Mouse (Mus musculus): ENCODE measurements around the gene Zfyve19.

DNA sequence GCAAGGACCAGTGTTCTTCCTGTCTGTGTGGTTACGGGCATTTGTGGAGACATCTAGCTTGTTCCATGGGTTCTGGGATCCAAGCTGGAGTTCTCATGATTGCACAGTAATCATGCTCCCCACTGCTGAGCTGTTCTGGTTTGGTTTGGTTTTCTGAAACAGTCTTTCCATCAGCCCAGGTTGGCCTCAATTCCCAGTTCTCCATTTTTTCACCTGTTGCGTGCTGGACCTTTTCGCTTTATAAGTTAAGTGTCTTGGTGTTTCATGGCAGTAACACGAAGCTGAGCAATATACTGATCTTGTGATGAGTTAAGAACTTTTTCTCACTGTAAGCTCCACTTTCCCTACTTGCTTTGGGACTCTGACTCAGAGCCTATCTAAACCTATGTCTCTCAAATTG lies 44.4 kb upstream of the Zfyve19 start:
- TF ChIP-seq MAX (IDR thresholded peaks at IDR 0.05), result no peak
- no peak for TF ChIP-seq FOSL1 (IDR thresholded peaks at IDR 0.05; ENCODE audit: insufficient read depth, low read length, poor library complexity, severe bottlenecking)
